Mouse (Mus musculus) yolk sac, embryonic 10.5 days (tissue): ENCODE data around the gene Gm8126.
"Not testable (repeated sequence)": the region's sequence is repeated elsewhere in the genome, so short reads cannot be mapped to it uniquely, and the experiment has no call there.

Experiments
- DNase-seq: peaks from one replicate; pipeline ENCODE4 v3.0.0-alpha.2; 2017; ENCODE audit warnings: low spot score

Gm8126 gene

DNA sequence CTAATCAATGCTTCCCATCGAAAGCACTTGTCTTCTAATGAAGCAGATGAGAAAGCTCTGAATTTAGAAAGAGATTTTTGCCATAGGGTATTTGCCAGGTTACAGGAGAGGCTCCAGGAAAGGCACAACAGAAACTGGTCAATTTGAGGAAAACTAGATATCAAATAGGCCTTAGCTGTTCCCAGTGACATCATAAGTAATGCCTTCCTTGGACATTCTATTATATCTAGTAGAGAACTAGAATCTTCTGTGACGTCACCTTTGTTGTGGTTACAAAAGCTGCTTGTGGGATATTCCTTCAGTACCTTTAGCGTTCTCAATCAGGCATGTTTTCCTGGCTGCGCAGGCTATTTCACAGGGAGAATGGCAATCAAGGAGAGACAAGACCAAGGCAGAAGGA is at the start of gene Gm8126:
Gm8126 (plus strand) TSS at position 301 of the 400 bp plus-strand sequence.
- not testable (repeated sequence) for DNase-seq

DNA sequence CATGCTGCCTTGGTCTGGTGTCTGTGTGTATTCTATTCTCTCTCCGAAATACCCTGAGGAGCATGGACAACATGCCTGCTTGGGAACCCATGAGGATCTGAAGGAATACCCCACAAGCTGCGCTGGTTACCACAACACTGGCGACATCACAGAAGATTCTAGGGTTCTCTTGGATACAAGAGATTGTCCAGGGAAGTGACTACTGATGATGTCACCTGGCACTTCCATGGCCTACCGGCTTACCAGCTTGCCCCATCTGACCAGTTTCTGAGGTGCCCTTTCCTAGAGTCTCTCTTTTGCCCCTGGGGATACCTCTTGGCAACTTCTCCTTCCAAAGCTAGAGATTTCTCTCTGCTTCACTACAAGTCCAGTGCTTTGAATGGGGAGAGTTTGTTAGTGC is 23.2 kb upstream of the Gm8126 start, which contains the start of gene Gm8122:
Gm8122 (minus strand) TSS at position 101 of the 400 bp plus-strand sequence.
- not testable (repeated sequence) for DNase-seq

DNA sequence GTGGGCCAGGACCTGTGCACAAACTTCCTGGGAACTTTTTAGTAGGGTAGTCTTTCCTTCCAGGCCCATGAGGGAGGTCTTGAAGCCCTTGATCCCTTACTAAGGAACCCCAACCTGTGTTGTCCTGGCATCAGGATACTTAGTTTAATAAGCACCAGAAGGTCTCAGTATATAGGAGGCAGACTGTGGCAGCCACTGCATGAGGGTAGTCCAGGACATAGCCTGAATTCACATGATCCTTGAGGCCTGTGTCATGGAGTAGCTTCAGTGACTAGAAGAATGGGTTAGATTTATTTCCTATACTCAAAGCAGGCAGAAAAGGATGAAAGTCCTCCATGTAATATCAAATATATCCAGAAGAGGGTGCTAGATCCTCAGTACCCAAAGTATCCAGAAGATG is 20.7 kb upstream of the Gm8126 start:
- not testable (repeated sequence) for DNase-seq

DNA sequence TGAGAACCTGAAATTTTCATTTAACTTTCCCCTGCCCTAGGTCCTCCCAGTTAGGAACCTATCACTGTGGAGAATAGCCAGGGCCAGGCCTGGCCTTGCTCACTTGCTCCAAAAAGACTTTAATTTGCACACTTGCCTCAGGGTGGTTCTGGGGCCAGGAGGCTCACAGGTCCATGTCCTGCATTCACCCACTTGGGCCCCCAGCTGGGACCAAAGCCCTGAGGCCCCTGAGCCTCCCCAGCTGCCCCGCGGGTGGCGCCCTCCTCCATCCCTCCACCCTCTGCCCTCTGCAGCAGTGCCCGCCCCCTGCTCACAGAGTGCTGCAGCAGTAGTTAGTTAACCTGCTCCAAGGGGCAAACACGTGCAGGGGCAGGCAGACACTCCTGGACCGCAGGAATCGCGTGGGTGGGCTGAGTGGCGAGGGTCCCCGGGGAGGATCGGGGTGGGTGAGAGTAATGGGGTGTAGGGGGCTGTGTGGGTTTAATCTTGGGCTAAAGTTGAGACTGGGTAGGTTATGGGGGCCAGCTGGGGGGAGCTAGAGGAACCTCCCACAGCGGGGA is 8.8 kb upstream of the Gm8126 start:
- DNase-seq: not testable (repeated sequence)

- DNase-seq: not testable (repeated sequence)
Measured at GRCm38 (mm10) chr14:43250549-43251253, 7.7 kb upstream of the Gm8126 start.

- not testable (repeated sequence) for DNase-seq
Measured at GRCm38 (mm10) chr14:43256511-43256910, 1.9 kb upstream of the Gm8126 start.

DNA sequence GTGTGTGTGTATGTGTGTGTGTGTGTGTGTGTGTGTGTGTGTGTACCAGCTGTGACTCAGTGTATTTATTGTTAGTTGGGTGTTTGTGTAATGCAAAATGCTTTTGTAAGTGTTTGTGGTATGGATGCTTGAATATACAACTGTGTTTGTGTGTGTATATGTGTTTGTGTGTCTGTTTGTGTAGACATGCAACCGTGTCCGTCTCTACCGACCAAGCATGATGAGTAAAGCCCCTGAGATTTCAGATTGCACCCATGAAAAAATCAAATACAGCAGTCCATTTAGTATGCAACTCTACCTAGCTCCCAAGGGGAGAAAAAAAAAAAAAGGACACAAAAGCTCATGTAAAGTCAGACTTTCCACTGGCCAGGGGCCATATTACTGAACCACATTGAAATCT is 5.0 kb downstream of the Gm8126 start:
- DNase-seq: not testable (repeated sequence)

- DNase-seq: not testable (repeated sequence)
Measured at GRCm38 (mm10) chr14:43268521-43269084, 10.2 kb downstream of the Gm8126 start.

- not testable (repeated sequence) for DNase-seq
Measured at GRCm38 (mm10) chr14:43269211-43269610, 10.8 kb downstream of the Gm8126 start.

- not testable (repeated sequence) for DNase-seq
Measured at GRCm38 (mm10) chr14:43273161-43273560, 14.7 kb downstream of the Gm8126 start.

- DNase-seq: not testable (repeated sequence)
Measured at GRCm38 (mm10) chr14:43274986-43275511, 16.6 kb downstream of the Gm8126 start, which contains the start of gene Gm9732. Gene Gm9732 (plus strand): TSS chr14:43275036.

DNA sequence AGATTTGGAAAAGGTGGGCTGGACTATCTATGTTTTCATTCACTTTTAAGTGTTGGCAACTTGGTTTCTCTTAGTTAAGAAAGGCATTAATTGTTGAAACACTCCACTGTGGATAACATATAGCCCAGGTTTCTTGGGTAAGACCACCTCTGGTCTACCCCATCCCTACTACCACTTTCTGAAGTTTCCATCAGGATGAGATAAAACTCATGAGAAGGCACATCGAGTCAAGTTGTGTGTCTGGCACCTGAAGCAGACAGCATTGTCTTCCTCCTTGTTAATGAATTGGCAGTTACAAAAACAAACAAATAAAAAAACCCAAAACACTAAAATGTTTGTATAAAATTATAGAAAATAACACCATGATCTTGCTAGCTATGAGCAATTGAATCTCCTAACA is 17.3 kb downstream of the Gm8126 start:
- not testable (repeated sequence) for DNase-seq

DNA sequence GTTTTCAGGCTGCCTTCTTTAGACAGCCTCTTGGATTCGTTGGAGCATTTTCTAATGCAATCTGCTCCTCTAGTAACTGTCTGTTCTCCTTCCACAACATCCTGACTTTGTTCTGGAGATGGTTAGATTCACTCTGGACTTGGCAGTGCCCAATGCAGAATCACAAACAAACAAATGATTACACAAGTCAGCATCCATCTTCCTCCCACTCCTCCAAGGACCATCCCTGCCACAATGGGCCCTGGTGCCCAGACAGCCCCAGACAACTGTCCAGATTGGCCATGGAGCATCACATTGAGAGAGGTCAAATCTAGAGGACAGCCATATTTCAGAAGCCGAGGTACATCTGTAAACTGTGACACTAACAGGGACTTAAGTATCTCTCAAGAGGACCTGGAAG is 19.0 kb downstream of the Gm8126 start:
- DNase-seq: not testable (repeated sequence)

DNA sequence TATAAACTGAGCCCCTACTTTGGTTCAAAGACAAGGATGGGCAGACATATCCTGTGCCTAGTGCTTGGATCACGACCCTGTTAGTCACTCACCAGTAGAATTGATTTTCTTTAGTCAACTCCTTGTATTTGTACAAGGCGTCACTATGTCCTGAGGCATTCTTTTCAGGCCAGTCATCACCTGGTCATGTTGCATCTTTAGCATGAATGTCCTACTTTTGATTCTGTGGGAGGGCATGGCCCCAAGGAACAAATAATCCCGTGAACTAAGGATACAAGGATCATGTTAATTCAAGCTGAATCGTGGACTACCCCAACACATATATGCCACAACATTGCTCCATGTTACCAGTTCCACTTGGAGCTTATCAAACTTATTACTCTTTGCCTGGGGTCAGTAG is 19.7 kb downstream of the Gm8126 start:
- not testable (repeated sequence) for DNase-seq

- not testable (repeated sequence) for DNase-seq
Measured at GRCm38 (mm10) chr14:43278681-43279080, 20.2 kb downstream of the Gm8126 start.

GRCm38 (mm10) chr14:43293503-43293902 is 35.1 kb downstream of the Gm8126 start, which contains the start of gene Gm8127:
Gene Gm8127 (minus strand): TSS chr14:43293832.
- DNase-seq: not testable (repeated sequence)
